Mouse (Mus musculus) midbrain, postnatal 0 days (tissue): ENCODE results near the gene Trpm8. TPM values are rescaled to one million over a fixed set of nuclear protein-coding genes. Genes with fewer than 3 reads are reported as not detected.

Experiments
- ATAC-seq: fragments of 200-750 bp; cut with Nextera tagmentation; 2 replicates; pipeline ENCODE4 v1.8.0; 2017; ENCODE audit warnings: moderate number of reproducible peaks, mild to moderate bottlenecking, moderate TSS enrichment, moderate library complexity; ENCODE audit not compliant: low FRiP score
- DNase-seq: peaks from one replicate; pipeline ENCODE4 v3.0.0-alpha.2; 2015; ENCODE audit warnings: low spot score
- H3K27ac ChIP-seq: fragments of 300-500 bp; sonication (generic); 2 replicates; pipeline ENCODE4 v1.5.1; 2014; ENCODE audit warnings: low read depth, mild to moderate bottlenecking, low read length, mixed read lengths
- H3K27me3 ChIP-seq: fragments of 300-500 bp; sonication (generic); 2 replicates; pipeline ENCODE4 v1.6.1; 2014; ENCODE audit warnings: low read length, control low read depth, mixed read lengths; ENCODE audit not compliant: insufficient read depth
- H3K36me3 ChIP-seq: fragments of 300-500 bp; sonication (generic); 2 replicates; pipeline ENCODE4 v1.6.1; 2014; ENCODE audit warnings: low read length, control low read depth, mixed read lengths; ENCODE audit not compliant: insufficient read depth
- H3K4me1 ChIP-seq: fragments of 300-500 bp; sonication (generic); 2 replicates; pipeline ENCODE4 v1.6.1; 2014; ENCODE audit warnings: mild to moderate bottlenecking, control low read depth, antibody characterized with exemption, low read length, mixed read lengths; ENCODE audit not compliant: insufficient read depth
- H3K4me2 ChIP-seq: fragments of 300-500 bp; sonication (generic); 2 replicates; pipeline ENCODE4 v1.6.1; 2014; ENCODE audit warnings: low read depth, mild to moderate bottlenecking, low read length, mixed read lengths; ENCODE audit not compliant: poor library complexity, severe bottlenecking
- H3K4me3 ChIP-seq: fragments of 300-500 bp; sonication (generic); 2 replicates; pipeline ENCODE4 v1.5.1; 2014; ENCODE audit warnings: low read depth, mild to moderate bottlenecking, low read length, moderate library complexity
- H3K9ac ChIP-seq: fragments of 300-500 bp; sonication (generic); replicated peaks from 2 replicates; pipeline ENCODE4 v1.6.1; 2014; ENCODE audit warnings: mild to moderate bottlenecking, low read length, moderate library complexity, mixed read lengths; ENCODE audit not compliant: poor library complexity, severe bottlenecking
- H3K9me3 ChIP-seq: fragments of 300-500 bp; sonication (generic); 2 replicates; pipeline ENCODE4 v1.6.1; 2016; ENCODE audit warnings: low read length, control low read depth
- CTCF ChIP-seq: IDR thresholded peaks from 2 replicates; pipeline ENCODE4 v1.5.1; 2016; ENCODE audit warnings: antibody characterized with exemption, mild to moderate bottlenecking
- WGBS: fragments of 180-500 bp; shearing (Covaris S2); extraction: QIAGEN DNeasy Blood & Tissue Kit; methylation state at CpG from one replicate; pipeline ENCODE4 v1.1.7; 2014; 5-methylcytosine and 5-hydroxymethylcytosine counted together
- polyA plus RNA-seq: library from polyadenylated mRNA; unstranded; fragments of >200 nt; fragmentation: Nextera tagmentation; extraction: Ambion mirVana; gene quantifications from 2 replicates; pipeline ENCODE4 v1.2.1, GENCODE M21; 2015
- total RNA-seq: library from RNA; depleted of rRNA; stranded (reverse); fragments of >200 nt; gene quantifications from 2 replicates; pipeline ENCODE4 v1.2.3, GENCODE M21; 2014

Trpm8 gene
- total and polyA plus RNA-seq, 2 experiments from 2014 or later: 0.21 to 1.2 TPM

- 81% methylated on average over 15 of the region's 15 CpGs for WGBS
- ATAC-seq: no peak
- H3K9me3 ChIP-seq: peaks cover 64% of the 10 kb centered on the region
Measured at GRCm38 (mm10) chr1:88283376-88284227, 6.1 kb downstream of the Trpm8 start.

GRCm38 (mm10) chr1:88284228-88284945, 6.9 kb downstream of the Trpm8 start:
- no peak overlapping the region for H3K4me2 ChIP-seq
- ATAC-seq: no peak
- no peak overlapping the region for H3K27ac ChIP-seq
- H3K36me3 ChIP-seq: no peaks in the 10 kb centered on the region
- H3K9ac ChIP-seq: no peak overlapping the region
- H3K9me3 ChIP-seq: peaks cover 72% of the 10 kb centered on the region
- no peak for DNase-seq
- no peak overlapping the region for H3K4me3 ChIP-seq
- H3K27me3 ChIP-seq: no peaks in the 10 kb centered on the region
- no peak for TF ChIP-seq CTCF
- no peaks in the 10 kb centered on the region for H3K4me1 ChIP-seq
- WGBS: 58% methylated on average over 10 of the region's 10 CpGs

More at GRCm38 (mm10) chr1:88283376-88284227, 6.1 kb downstream of the Trpm8 start:
- Histone ChIP-seq H3K27ac (no peak overlapping the region), H3K9ac (no peak overlapping the region), H3K4me1 (no peaks in the 10 kb centered on the region), H3K36me3 (no peaks in the 10 kb centered on the region), H3K4me2 (no peak overlapping the region), H3K4me3 (no peak overlapping the region), H3K27me3 (no peaks in the 10 kb centered on the region)
- no peak for DNase-seq
- TF ChIP-seq CTCF: no peak

- no peak overlapping the region for H3K9ac ChIP-seq
- WGBS: 62% methylated on average over 7 of the region's 7 CpGs
- H3K27ac ChIP-seq: no peak overlapping the region
- no peaks in the 10 kb centered on the region for H3K36me3 ChIP-seq
- H3K4me3 ChIP-seq: no peak overlapping the region
- TF ChIP-seq CTCF: peak; percentile 58
- no peaks in the 10 kb centered on the region for H3K4me1 ChIP-seq
- ATAC-seq: no peak
- H3K4me2 ChIP-seq: no peak overlapping the region
- no peaks in the 10 kb centered on the region for H3K27me3 ChIP-seq
- peaks cover 78% of the 10 kb centered on the region for H3K9me3 ChIP-seq
- no peak for DNase-seq
Measured at GRCm38 (mm10) chr1:88284946-88285320, 7.5 kb downstream of the Trpm8 start.

GRCm38 (mm10) chr1:88285652-88286051, 8.2 kb downstream of the Trpm8 start:
- no peak for TF ChIP-seq CTCF
- Histone ChIP-seq H3K27ac (no peak overlapping the region), H3K4me1 (no peaks in the 10 kb centered on the region), H3K4me3 (no peak overlapping the region), H3K4me2 (no peak overlapping the region), H3K27me3 (no peaks in the 10 kb centered on the region), H3K36me3 (no peaks in the 10 kb centered on the region), H3K9ac (no peak overlapping the region), H3K9me3 (peaks cover 84% of the 10 kb centered on the region)
- no peak for ATAC-seq
- DNase-seq: no peak
- WGBS: 68% methylated on average over 5 of the region's 5 CpGs

GRCm38 (mm10) chr1:88286136-88286845, 8.8 kb downstream of the Trpm8 start:
- no peaks in the 10 kb centered on the region for H3K27me3 ChIP-seq
- WGBS: 81% methylated on average over 15 of the region's 15 CpGs
- DNase-seq (no peak), ATAC-seq (no peak)
- no peaks in the 10 kb centered on the region for H3K36me3 ChIP-seq
- TF ChIP-seq CTCF: no peak
- no peak overlapping the region for H3K4me3 ChIP-seq
- H3K9me3 ChIP-seq: peaks cover 89% of the 10 kb centered on the region
- no peak overlapping the region for H3K27ac ChIP-seq
- H3K4me1 ChIP-seq: no peaks in the 10 kb centered on the region
- no peak overlapping the region for H3K4me2 ChIP-seq
- no peak overlapping the region for H3K9ac ChIP-seq
